Mouse (Mus musculus) intestine, embryonic 16.5 days (tissue): ENCODE data around the gene Gpr45. TPM values are rescaled to one million over a fixed set of nuclear protein-coding genes. Genes with fewer than 3 reads are reported as not detected.
"Not testable (repeated sequence)": the region's sequence is repeated elsewhere in the genome, so short reads cannot be mapped to it uniquely, and the experiment has no call there.

Experiments used
- ATAC-seq: fragments of 200-750 bp; cut with Nextera tagmentation; 2 replicates; pipeline ENCODE4 v1.8.0; 2017; ENCODE audit warnings: moderate TSS enrichment, moderate library complexity
- H3K27ac ChIP-seq: fragments of 300-500 bp; sonication (generic); 2 replicates; pipeline ENCODE4 v1.5.1; 2014; ENCODE audit warnings: mild to moderate bottlenecking, low read length
- H3K27me3 ChIP-seq: fragments of 300-500 bp; sonication (generic); replicated peaks from 2 replicates; pipeline ENCODE4 v1.6.1; 2014; ENCODE audit warnings: low read length, control low read depth, mixed read lengths; ENCODE audit not compliant: control insufficient read depth, insufficient read depth
- H3K36me3 ChIP-seq: fragments of 300-500 bp; sonication (generic); 2 replicates; pipeline ENCODE4 v1.6.1; 2014; ENCODE audit warnings: low read length, control low read depth; ENCODE audit not compliant: control insufficient read depth, insufficient read depth
- H3K4me1 ChIP-seq: fragments of 300-500 bp; sonication (generic); 2 replicates; pipeline ENCODE4 v1.6.1; 2014; ENCODE audit warnings: low read length, control low read depth, mixed read lengths; ENCODE audit not compliant: control insufficient read depth, insufficient read depth
- H3K4me2 ChIP-seq: fragments of 300-500 bp; sonication (generic); 2 replicates; pipeline ENCODE4 v1.6.1; 2014; ENCODE audit warnings: low read depth, low read length, control low read depth
- H3K4me3 ChIP-seq: fragments of 300-500 bp; sonication (generic); 2 replicates; pipeline ENCODE4 v1.5.1; 2014; ENCODE audit warnings: mild to moderate bottlenecking, low read length
- H3K9ac ChIP-seq: fragments of 300-500 bp; sonication (generic); 2 replicates; pipeline ENCODE4 v1.6.1; 2014; ENCODE audit warnings: low read depth, low read length
- H3K9me3 ChIP-seq: fragments of 300-500 bp; sonication (generic); 2 replicates; pipeline ENCODE4 v1.6.1; 2016; ENCODE audit warnings: low read length, control low read depth; ENCODE audit not compliant: control insufficient read depth
- WGBS: fragments of 180-500 bp; shearing (Covaris S2); extraction: QIAGEN DNeasy Blood & Tissue Kit; methylation state at CpG from one replicate; pipeline ENCODE4 v1.1.7; 2014; 5-methylcytosine and 5-hydroxymethylcytosine counted together
- polyA plus RNA-seq: library from polyadenylated mRNA; unstranded; fragments of >200 nt; fragmentation: Nextera tagmentation; extraction: Ambion mirVana; gene quantifications from 2 replicates; pipeline ENCODE4 v1.2.1, GENCODE M21; 2015

Gene Gpr45
- polyA plus RNA-seq, 1 experiment from 2014 or later: 3.6 TPM

DNA sequence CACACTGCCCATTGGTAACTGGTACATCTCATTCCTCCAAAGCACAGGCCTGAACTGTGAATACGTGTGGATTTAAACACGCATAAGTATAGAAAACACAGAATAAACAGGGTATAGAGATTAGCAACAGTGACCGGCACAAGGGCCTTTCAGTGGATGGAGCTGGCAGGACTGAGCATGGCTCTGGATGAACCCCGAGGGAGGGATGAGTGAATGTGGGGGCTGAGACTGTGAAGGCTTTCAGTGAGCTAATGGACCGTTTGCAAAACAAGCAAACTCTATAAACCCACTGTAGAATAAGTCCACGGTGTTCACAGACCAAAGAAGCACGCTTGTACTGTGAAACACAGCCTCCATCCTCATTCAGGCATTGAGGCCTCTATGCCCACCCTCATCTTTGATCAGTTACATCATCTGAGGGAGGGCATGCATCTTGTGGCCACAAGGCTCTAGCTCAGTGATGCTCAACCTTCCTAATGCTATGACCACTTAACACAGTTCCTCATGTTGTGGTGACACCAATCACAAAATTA lies 62.5 kb downstream of the Gpr45 start:
- not testable (repeated sequence) for H3K9me3 ChIP-seq, H3K4me2 ChIP-seq, H3K4me3 ChIP-seq, H3K27ac ChIP-seq, H3K4me1 ChIP-seq, H3K36me3 ChIP-seq, H3K9ac ChIP-seq, ATAC-seq, H3K27me3 ChIP-seq
- WGBS: 85% methylated on average over 7 of the region's 7 CpGs

- 86% methylated on average over 7 of the region's 7 CpGs for WGBS
- no peaks in the 10 kb centered on the region for H3K36me3 ChIP-seq
- H3K27me3 ChIP-seq: no peaks in the 10 kb centered on the region
- ATAC-seq: no peak
- no peak overlapping the region for H3K9ac ChIP-seq
- H3K4me1 ChIP-seq: no peaks in the 10 kb centered on the region
- H3K4me2 ChIP-seq: no peak overlapping the region
- H3K27ac ChIP-seq: no peak overlapping the region
- H3K9me3 ChIP-seq: no peaks in the 10 kb centered on the region
- H3K4me3 ChIP-seq: no peak overlapping the region
Measured at GRCm38 (mm10) chr1:43036014-43036413, 83.3 kb downstream of the Gpr45 start.

DNA sequence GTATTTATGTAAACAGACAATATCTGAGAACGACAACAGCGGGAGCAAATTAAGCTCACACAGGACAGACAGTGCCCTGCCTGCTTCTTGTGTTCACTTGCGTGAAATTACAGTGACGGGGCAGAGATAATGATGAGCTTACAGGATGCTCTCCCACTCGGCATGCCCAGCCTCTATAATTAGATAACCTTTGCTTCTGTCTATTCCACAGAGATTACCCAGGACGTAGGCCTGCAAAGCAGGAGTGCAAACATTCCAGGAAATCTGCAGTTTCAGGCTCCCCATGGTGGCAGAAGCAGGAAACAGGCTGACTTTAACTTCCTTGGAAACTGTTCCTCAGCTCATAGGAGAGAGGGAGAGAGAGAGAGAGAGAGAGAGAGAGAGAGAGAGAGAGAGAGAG lies 89.6 kb downstream of the Gpr45 start:
- Histone ChIP-seq H3K9ac (no peak overlapping the region), H3K4me2 (no peak overlapping the region), H3K4me1 (no peaks in the 10 kb centered on the region), H3K4me3 (no peak overlapping the region), H3K27me3 (no peaks in the 10 kb centered on the region), H3K27ac (no peak overlapping the region), H3K9me3 (no peaks in the 10 kb centered on the region), H3K36me3 (no peaks in the 10 kb centered on the region)
- 38% methylated on average over 6 of the region's 6 CpGs for WGBS
- ATAC-seq: peak; percentile 13; the same call in 1 of the 2 replicates

DNA sequence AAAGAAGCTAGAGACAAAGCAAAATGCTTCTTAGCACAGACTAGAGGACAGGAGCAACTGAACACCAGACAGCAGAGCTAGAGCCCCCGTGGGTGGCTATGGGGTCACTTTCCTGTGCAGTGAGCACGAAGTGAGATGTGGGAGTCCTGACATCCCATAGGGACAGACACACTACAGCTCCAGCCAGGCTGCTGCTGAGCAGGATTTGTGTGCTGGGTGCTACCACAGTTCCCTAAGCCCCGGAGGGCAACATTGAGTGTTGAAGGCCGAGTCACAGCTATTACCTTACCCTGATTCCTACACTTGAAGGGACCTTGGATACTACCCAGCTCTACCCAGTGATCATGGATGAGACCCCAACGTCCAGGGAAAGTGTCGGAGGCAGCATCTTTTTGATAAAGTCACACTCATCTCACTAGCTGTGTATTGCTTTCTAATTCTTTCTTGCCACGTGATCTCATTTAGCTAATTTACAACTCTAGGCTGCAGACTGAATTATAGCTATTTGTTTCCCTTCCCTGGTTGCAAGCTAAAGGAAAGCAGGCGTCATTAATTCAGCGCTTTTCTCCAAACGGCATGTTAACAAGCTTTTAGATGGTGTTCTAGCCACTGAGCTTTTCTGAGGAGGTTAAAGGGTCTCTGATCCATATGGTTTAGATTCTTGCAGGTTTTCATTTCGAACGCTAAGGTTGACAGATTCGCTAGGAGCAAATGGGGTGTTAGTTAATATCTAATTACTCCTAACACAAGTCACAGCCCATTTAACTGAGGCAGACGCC lies 92.7 kb downstream of the Gpr45 start:
- WGBS: 74% methylated on average over 14 of the region's 14 CpGs
- no peaks in the 10 kb centered on the region for H3K9me3 ChIP-seq
- no peaks in the 10 kb centered on the region for H3K36me3 ChIP-seq
- no peak overlapping the region for H3K4me3 ChIP-seq
- ATAC-seq: no peak
- H3K27me3 ChIP-seq: no peaks in the 10 kb centered on the region
- no peak overlapping the region for H3K9ac ChIP-seq
- H3K4me1 ChIP-seq: no peaks in the 10 kb centered on the region
- no peak overlapping the region for H3K4me2 ChIP-seq
- H3K27ac ChIP-seq: no peak overlapping the region

DNA sequence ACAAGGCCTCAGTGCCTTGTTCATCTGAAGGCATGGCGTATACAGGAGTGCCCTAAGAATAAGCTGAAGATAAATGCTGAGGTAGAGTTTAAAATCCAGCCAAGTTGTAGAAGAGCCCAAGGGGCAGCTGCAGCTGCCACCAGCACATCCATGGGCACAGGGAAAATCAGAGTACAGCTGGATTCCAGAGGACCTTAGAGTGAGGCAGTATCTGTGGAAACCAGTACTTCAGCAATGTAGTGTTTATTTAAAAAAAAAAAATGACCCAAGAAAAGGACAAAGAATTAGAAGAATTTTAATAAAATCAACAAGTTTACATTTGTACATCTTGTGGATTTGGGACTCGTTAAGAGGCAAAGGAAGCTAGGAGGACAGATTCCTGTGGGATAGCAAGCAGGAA lies 94.3 kb downstream of the Gpr45 start:
- Histone ChIP-seq H3K9me3 (no peaks in the 10 kb centered on the region), H3K27ac (no peak overlapping the region), H3K4me3 (no peak overlapping the region), H3K4me2 (no peak overlapping the region), H3K36me3 (0 out of 2 replicates have a peak, but pooled peaks cover 2% of the 10 kb centered on the region), H3K9ac (no peak overlapping the region), H3K27me3 (no peaks in the 10 kb centered on the region), H3K4me1 (no peaks in the 10 kb centered on the region)
- ATAC-seq: no peak
- WGBS: 72% methylated on average over 2 of the region's 2 CpGs

- H3K27ac ChIP-seq: no peak overlapping the region
- no peak overlapping the region for H3K4me3 ChIP-seq
- no peaks in the 10 kb centered on the region for H3K4me1 ChIP-seq
- H3K27me3 ChIP-seq: no peaks in the 10 kb centered on the region
- no peak overlapping the region for H3K4me2 ChIP-seq
- no peak overlapping the region for H3K9ac ChIP-seq
- H3K9me3 ChIP-seq: no peaks in the 10 kb centered on the region
- ATAC-seq: no peak
- WGBS: 84% methylated on average over 10 of the region's 10 CpGs
- 0 out of 2 replicates have a peak, but pooled peaks cover 2% of the 10 kb centered on the region for H3K36me3 ChIP-seq
Measured at GRCm38 (mm10) chr1:43047811-43048210, 95.1 kb downstream of the Gpr45 start.

GRCm38 (mm10) chr1:43051903-43052302 lies 99.2 kb downstream of the Gpr45 start:
- peak; percentile 31; the same call in 1 of the 2 replicates for ATAC-seq
- Histone ChIP-seq H3K4me3 (no peak overlapping the region), H3K9ac (no peak overlapping the region), H3K4me1 (no peaks in the 10 kb centered on the region), H3K4me2 (no peak overlapping the region), H3K9me3 (no peaks in the 10 kb centered on the region), H3K27me3 (no peaks in the 10 kb centered on the region), H3K27ac (no peak overlapping the region), H3K36me3 (0 out of 2 replicates have a peak, but pooled peaks cover 2% of the 10 kb centered on the region)
- 92% methylated on average over 5 of the region's 5 CpGs for WGBS

DNA sequence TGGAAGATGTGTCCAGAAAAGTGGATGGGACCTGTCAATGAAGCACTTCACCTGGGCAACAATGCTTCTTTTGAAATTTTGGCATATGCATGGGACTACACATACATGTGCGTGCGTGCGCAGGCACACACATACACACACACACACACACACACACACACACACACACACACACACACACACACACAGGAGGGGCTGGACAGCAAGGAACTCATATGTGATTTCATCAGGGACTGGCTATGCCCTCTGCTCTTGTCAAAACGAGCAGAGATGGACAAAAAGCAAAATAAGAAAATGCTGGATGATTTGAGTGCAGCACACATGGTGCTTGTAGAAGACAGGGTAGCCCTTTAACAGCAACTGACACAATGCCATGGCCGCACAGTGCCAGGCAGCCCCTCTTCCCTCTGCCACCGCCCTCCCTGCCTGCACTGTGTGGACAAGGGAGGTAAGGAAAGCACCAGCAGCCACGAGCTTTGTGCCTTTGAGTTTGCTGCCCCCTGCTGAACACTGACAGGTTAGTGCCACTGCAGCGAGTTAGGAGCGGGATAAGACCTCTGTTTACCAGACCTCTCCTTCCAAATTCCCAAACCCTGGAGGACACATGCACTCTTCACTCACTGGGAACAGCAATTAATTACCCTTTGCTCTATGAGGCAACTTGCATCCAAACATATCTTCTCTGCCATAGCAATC lies 113.1 kb downstream of the Gpr45 start:
- no peak overlapping the region for H3K4me2 ChIP-seq
- no peaks in the 10 kb centered on the region for H3K27me3 ChIP-seq
- 51% methylated on average over 9 of the region's 9 CpGs for WGBS
- no peak overlapping the region for H3K9ac ChIP-seq
- H3K36me3 ChIP-seq: no peaks in the 10 kb centered on the region
- H3K9me3 ChIP-seq: no peaks in the 10 kb centered on the region
- H3K4me3 ChIP-seq: no peak overlapping the region
- H3K27ac ChIP-seq: no peak overlapping the region
- no peaks in the 10 kb centered on the region; the same call in 1 of the 2 replicates for H3K4me1 ChIP-seq
- peak; percentile 78 for ATAC-seq

DNA sequence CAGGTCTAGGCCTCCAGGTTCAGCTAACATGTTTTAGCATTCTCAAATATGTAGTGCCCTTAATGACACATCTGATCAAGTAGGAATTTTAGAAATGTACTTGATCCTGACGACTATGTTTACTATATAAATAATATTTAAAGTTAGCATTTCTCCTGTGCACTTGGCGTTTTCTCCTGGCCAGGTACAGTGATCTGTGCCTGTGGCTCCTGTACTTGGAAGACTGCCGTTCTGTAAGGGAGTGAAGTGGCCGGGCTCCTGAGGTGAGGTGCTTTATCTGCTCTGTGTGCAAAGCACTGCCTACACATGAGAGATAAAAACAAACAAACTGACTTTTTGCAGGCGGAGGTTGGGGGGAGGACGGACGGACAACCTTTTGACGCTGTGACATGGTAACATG lies 113.9 kb downstream of the Gpr45 start:
- Histone ChIP-seq H3K27me3 (no peaks in the 10 kb centered on the region), H3K9ac (no peak overlapping the region), H3K4me1 (no peaks in the 10 kb centered on the region; the same call in 1 of the 2 replicates), H3K4me2 (no peak overlapping the region), H3K9me3 (no peaks in the 10 kb centered on the region), H3K36me3 (no peaks in the 10 kb centered on the region), H3K4me3 (no peak overlapping the region), H3K27ac (no peak overlapping the region)
- no peak for ATAC-seq
- WGBS: 85% methylated on average over 8 of the region's 8 CpGs
